Mouse (Mus musculus): ENCODE data around the gene Myh1. TPM values are rescaled to one million over a fixed set of nuclear protein-coding genes. Genes with fewer than 3 reads are reported as not detected.

The Myh1 gene
- total RNA-seq, 2 experiments from 2014 or later = not detected

DNA sequence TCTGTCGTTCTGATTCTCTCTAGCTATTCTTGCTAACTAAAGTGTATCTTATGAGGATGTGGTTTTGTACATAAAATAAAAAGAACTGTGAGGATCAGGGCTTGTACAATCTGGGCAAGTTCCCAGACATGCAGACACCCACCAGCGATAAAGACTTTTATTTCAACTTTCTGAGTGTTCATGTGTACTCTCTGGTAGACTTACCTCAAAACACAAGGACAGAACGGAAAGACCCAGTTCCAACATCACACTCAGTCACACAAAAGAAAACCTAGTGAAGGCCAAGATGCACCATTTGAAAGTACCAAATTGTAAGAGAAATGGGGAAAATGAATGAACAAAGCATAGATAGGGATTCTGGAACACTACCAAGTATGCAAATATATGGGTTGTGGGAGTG, 28.9 kb downstream of the Myh1 start:
- no peak for ATAC-seq (replicated peaks; ENCODE audit: low FRiP score, poor library complexity, severe bottlenecking)

GRCm38 (mm10) chr11:67229166-67229565, 29.3 kb downstream of the Myh1 start:
- ATAC-seq (replicated peaks; ENCODE audit: low FRiP score, poor library complexity, severe bottlenecking) = no peak

GRCm38 (mm10) chr11:67229946-67230345, 30.1 kb downstream of the Myh1 start:
- no peak for ATAC-seq (replicated peaks; ENCODE audit: low FRiP score, poor library complexity, severe bottlenecking)

GRCm38 (mm10) chr11:67235639-67236358, 35.9 kb downstream of the Myh1 start:
- no peak for ATAC-seq (replicated peaks; ENCODE audit: low FRiP score, poor library complexity, severe bottlenecking)

DNA sequence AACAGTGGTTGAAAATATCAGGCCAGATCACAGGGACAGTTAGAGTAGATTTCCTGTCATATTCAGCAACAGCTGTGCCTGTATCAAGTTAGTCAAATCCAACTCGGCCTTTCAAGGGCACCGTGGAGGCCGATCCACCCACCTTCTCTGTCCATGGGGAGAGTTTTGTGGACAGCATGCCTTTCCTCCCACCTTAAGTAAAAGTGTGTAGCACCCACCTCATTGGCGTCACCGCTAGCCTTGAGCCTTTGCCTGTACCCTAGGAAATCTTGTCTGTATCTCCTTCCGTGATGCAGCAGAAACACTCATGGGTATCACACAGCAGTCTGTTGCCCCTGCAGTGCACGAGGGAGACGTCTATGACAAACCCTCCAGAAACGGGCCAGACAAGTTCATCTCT, 36.9 kb downstream of the Myh1 start:
- ATAC-seq (replicated peaks; ENCODE audit: low FRiP score, poor library complexity, severe bottlenecking) = no peak

DNA sequence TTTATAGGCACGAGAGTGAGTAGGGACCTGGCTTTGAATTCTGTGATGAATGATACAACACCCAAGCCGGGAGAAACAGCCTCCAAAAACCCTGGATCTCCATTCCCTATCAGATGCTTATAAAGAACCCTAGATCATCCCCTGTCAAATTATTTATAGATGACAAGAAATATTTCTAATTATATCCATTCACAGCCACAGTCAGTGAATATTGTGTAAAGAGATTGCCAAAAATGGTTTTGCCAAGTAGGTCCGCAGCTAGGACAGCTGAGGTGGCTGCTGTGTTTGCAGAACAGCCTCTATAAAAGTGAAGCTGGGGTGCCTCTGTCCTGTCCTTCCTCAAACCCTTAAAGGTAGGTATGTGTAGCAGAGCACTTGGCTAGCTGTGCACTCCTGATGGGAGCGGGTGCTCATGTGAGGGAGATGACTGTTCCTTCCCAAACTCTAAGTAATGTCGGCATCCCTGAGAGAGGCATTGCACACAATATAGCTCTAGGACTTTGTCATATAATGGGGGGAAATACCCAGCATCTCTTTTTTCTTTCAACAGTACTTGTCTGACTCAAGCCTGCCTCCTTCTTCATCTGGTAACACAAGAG, 37.7 kb downstream of the Myh1 start, which contains the start of gene Myh4:
TSS of gene Myh4 (plus strand) at position 549 of the 599 bp plus-strand sequence.
- no peak for ATAC-seq (replicated peaks; ENCODE audit: low FRiP score, poor library complexity, severe bottlenecking)

DNA sequence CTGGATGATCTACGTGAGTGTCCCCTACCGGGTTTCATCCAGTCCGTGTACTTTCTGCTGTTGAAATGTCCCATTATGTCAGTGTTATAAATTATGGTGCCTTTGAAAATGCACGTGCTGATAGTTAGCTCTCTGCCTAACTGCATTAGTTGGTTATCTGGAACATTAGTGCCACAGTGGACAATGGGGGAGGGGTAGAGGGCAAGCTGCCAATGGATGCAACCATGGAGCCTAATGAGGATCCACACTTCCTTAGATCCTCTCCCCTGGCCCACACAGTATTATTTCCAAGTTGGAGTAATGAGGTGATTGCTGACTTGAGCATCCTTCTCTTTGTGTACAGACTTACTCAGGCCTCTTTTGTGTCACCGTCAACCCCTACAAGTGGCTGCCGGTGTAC, 41.2 kb downstream of the Myh1 start:
- no peak for ATAC-seq (replicated peaks; ENCODE audit: low FRiP score, poor library complexity, severe bottlenecking)

DNA sequence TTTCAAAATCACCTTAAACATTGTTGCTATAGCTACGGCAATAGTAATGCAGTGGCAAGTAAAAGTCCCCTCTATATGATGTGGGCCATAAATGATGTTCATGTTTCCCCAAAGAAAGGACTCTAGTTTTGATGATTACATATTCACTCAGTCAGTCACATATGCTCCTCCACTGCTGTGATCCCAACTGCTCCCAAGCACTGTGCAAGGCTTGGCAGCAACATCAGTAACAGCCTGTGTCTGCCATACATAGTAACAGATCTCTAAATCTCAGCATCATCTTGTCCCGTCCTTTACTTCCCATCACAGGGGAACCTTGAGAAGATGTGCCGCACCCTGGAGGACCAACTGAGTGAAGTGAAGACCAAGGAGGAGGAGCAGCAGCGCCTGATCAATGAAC, 53.8 kb downstream of the Myh1 start:
- no peak for ATAC-seq (replicated peaks; ENCODE audit: low FRiP score, poor library complexity, severe bottlenecking)

GRCm38 (mm10) chr11:67257048-67257447, 57.2 kb downstream of the Myh1 start:
- ATAC-seq (replicated peaks; ENCODE audit: low FRiP score, poor library complexity, severe bottlenecking) = no peak

DNA sequence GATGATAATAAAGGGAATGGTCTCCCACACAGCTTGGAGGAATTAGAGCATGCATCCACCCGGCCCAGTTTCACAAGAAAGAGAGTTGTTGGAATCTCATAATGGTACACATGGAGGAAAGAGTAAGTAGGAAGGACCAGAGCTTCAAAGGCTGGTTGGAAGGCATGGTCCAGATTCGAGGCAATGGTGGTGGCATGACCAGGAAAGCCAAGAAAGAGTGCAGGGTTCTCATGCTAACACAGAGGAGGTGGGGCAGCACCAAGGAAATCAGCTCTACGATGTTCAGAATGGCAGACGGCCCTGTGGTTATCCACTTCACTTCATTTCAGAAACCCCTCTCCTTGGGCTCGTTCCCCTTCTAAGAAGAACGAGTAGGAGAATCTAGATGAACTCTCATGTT, 61.1 kb downstream of the Myh1 start:
- no peak for ATAC-seq (replicated peaks; ENCODE audit: low FRiP score, poor library complexity, severe bottlenecking)

Other genes starting within 250 kb of the Myh1 start
- not detected in 2 replicates for gene Tmem238l, start 243.4 kb upstream of the Myh1 start, total RNA-seq (2015; ENCODE audit: low replicate concordance)
- gene Tmem238l, start 243.4 kb upstream of the Myh1 start, total RNA-seq (2017; ENCODE audit: low replicate concordance) = not detected in 2 replicates
- gene Tmem220, start 174.9 kb upstream of the Myh1 start, total RNA-seq (2015; ENCODE audit: low replicate concordance) = 2.9 and 3.8 TPM in 2 replicates
- 1.3 TPM in 1 of 2 replicates, not detected in the other for gene Tmem220, start 174.9 kb upstream of the Myh1 start, total RNA-seq (2017; ENCODE audit: low replicate concordance)
- 5.0 and 34.8 TPM in 2 replicates for gene Adprm, start 147.5 kb upstream of the Myh1 start, total RNA-seq (2015; ENCODE audit: low replicate concordance)
- 3.2 and 8.5 TPM in 2 replicates for gene Adprm, start 147.5 kb upstream of the Myh1 start, total RNA-seq (2017; ENCODE audit: low replicate concordance)
- gene Sco1, start 147.4 kb upstream of the Myh1 start, total RNA-seq (2015; ENCODE audit: low replicate concordance) = 2.5 TPM in 1 of 2 replicates, not detected in the other
- 2.2 and 2.9 TPM in 2 replicates for gene Sco1, start 147.4 kb upstream of the Myh1 start, total RNA-seq (2017; ENCODE audit: low replicate concordance)
- gene Myh3, start 121.8 kb upstream of the Myh1 start, total RNA-seq (2015; ENCODE audit: low replicate concordance) = not detected in 2 replicates
- not detected in 2 replicates for gene Myh3, start 121.8 kb upstream of the Myh1 start, total RNA-seq (2017; ENCODE audit: low replicate concordance)
- not detected in 2 replicates for gene Myh2, start 29.0 kb upstream of the Myh1 start, total RNA-seq (2015; ENCODE audit: low replicate concordance)
- not detected in 2 replicates for gene Myh2, start 29.0 kb upstream of the Myh1 start, total RNA-seq (2017; ENCODE audit: low replicate concordance)
- not detected in 2 replicates for gene Myh4, start 38.0 kb downstream of the Myh1 start, total RNA-seq (2015; ENCODE audit: low replicate concordance)
- not detected in 2 replicates for gene Myh4, start 38.0 kb downstream of the Myh1 start, total RNA-seq (2017; ENCODE audit: low replicate concordance)
- gene Myh8, start 77.1 kb downstream of the Myh1 start, total RNA-seq (2015; ENCODE audit: low replicate concordance) = not detected in 2 replicates
- gene Myh8, start 77.1 kb downstream of the Myh1 start, total RNA-seq (2017; ENCODE audit: low replicate concordance) = not detected in 2 replicates
- gene Myh13, start 121.6 kb downstream of the Myh1 start, total RNA-seq (2015; ENCODE audit: low replicate concordance) = not detected in 2 replicates
- gene Myh13, start 121.6 kb downstream of the Myh1 start, total RNA-seq (2017; ENCODE audit: low replicate concordance) = not detected in 2 replicates

All from erythroid progenitor cell, adult 5-6 weeks (primary cell).